24 mouse cellular contexts compared by ENCODE assay signal in the genomic region with DNA sequence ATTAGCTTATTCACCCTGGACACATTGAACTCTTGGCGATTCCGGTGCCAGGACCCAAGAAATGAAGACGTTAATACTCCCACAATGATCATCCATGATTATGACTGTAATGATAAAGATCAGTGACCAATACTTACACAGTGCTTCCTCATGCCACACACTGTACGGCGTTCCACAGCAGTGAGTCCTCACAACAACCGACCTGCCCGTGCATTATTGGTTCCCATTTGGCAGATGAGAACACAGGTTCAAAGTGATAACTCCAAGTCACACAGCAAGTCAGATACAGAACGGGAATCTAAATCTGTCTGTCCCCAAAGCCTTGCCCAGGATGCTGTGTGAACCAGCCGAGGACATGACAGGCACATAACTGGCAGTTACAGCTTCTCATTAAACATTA.
"Had no signal": no experiment of that assay in that cellular context is flagged by ENCODE, and none has a peak within 500 bp of the region (broad histone marks: within the 10 kb centered on the region; RNA-seq: fewer than 3 reads in every experiment).

No protein-coding gene starts in this region.

- H3K4me2 ChIP-seq: heart, embryonic 11.5 days; heart, embryonic 13.5 days; heart, embryonic 15.5 days; hindbrain, embryonic 14.5 days; intestine, embryonic 15.5 days; limb, embryonic 13.5 days; limb, embryonic 15.5 days; liver, embryonic 12.5 days had no signal

- H3K36me3 ChIP-seq: intestine, embryonic 15.5 days had no signal

- DNase-seq: gastrocnemius, adult 2 months; gastrocnemius, postnatal 10 days; gastrocnemius, postnatal 36 days; heart, adult 18-20 months; heart, postnatal 14 days; heart, postnatal 36 days; kidney, postnatal 10 days; kidney, postnatal 4 days; layer of hippocampus, adult 9-11 months; layer of hippocampus, postnatal 36 days; left cerebral cortex, postnatal 4 days had no signal

- H3K9me3 ChIP-seq: heart, embryonic 13.5 days; heart, embryonic 15.5 days; intestine, embryonic 15.5 days; limb, embryonic 13.5 days; limb, embryonic 15.5 days; liver, embryonic 12.5 days had no signal

- H3K27ac ChIP-seq: gastrocnemius, adult 2 months; heart, embryonic 13.5 days; heart, embryonic 15.5 days; hindbrain, embryonic 14.5 days; intestine, embryonic 15.5 days; layer of hippocampus, adult 2 months; limb, embryonic 13.5 days; limb, embryonic 15.5 days; liver, embryonic 12.5 days; liver, embryonic 14.5 days had no signal

- H3K27me3 ChIP-seq: heart, embryonic 13.5 days; heart, embryonic 15.5 days; intestine, embryonic 15.5 days; limb, embryonic 13.5 days; limb, embryonic 15.5 days; liver, embryonic 12.5 days had no signal

- H3K4me3 ChIP-seq: gastrocnemius, adult 2 months; heart, embryonic 13.5 days; heart, embryonic 15.5 days; intestine, embryonic 15.5 days; layer of hippocampus, adult 2 months; limb, embryonic 13.5 days; limb, embryonic 15.5 days; liver, embryonic 12.5 days had no signal

- H3K9ac ChIP-seq: heart, embryonic 13.5 days; heart, embryonic 15.5 days; hindbrain, embryonic 14.5 days; intestine, embryonic 15.5 days; limb, embryonic 13.5 days; limb, embryonic 15.5 days; liver, embryonic 12.5 days; liver, embryonic 14.5 days had no signal

- ATAC-seq: hindbrain, embryonic 16.5 days; inflammation-experienced regulatory T-cells, adult 6 months; intestine, embryonic 15.5 days; intestine, postnatal 0 days; liver, embryonic 12.5 days had no signal
